Mouse (Mus musculus) megakaryocyte, embryonic 14.5 days (primary cell): Measurements from ENCODE around the gene Cxcl3. TPM values are rescaled to one million over a fixed set of nuclear protein-coding genes. Genes with fewer than 3 reads are reported as not detected.

ENCODE experiments used
- H3K27me3 ChIP-seq: replicated peaks from 2 replicates; pipeline ENCODE3; 2012; ENCODE audit warnings: inconsistent platforms
- H3K36me3 ChIP-seq: replicated peaks from 2 replicates; pipeline ENCODE3; 2012; ENCODE audit warnings: low read length, inconsistent platforms, mixed read lengths
- H3K4me1 ChIP-seq: 2 replicates; pipeline ENCODE4 v1.6.1; 2012; ENCODE audit warnings: inconsistent platforms
- H3K4me3 ChIP-seq: replicated peaks from 2 replicates; pipeline ENCODE3; 2012; ENCODE audit warnings: moderate library complexity, mild to moderate bottlenecking, inconsistent platforms
- H3K9me3 ChIP-seq: 2 replicates; pipeline ENCODE4 v1.6.1; 2012; ENCODE audit warnings: inconsistent platforms
- FLI1 ChIP-seq: IDR thresholded peaks from 2 replicates; pipeline ENCODE4 v1.6.1; 2012; ENCODE audit warnings: low read length, inconsistent platforms, mixed read lengths
- GATA1 ChIP-seq: IDR thresholded peaks from 3 replicates; pipeline ENCODE4 v1.6.1; 2012; ENCODE audit warnings: mixed read lengths, low read length, inconsistent platforms, borderline replicate concordance
- polyA plus RNA-seq: library from polyadenylated mRNA; stranded (reverse); fragments of >175 nt; gene quantifications from 2 replicates; pipeline ENCODE4 v1.2.3, GENCODE M21; 2012; ENCODE audit warnings: low replicate concordance; ENCODE audit not compliant: insufficient read depth

Cxcl3 gene
- polyA plus RNA-seq, 1 experiment: 15.8 TPM

- TF ChIP-seq GATA1 (no peak), FLI1 (no peak)
- Histone ChIP-seq H3K9me3 (no peaks in the 10 kb centered on the region), H3K27me3 (peaks cover 3% of the 10 kb centered on the region), H3K36me3 (no peaks in the 10 kb centered on the region), H3K4me1 (no peaks in the 10 kb centered on the region), H3K4me3 (no peak overlapping the region)
Observed at GRCm38 (mm10) chr5:90832768-90833388, 47.0 kb downstream of the Cxcl3 start.

- no peak overlapping the region for H3K4me3 ChIP-seq
- no peaks in the 10 kb centered on the region for H3K36me3 ChIP-seq
- peaks cover 5% of the 10 kb centered on the region for H3K27me3 ChIP-seq
- TF ChIP-seq FLI1: no peak
- TF ChIP-seq GATA1: no peak
- H3K4me1 ChIP-seq: no peaks in the 10 kb centered on the region
- no peaks in the 10 kb centered on the region for H3K9me3 ChIP-seq
Observed at GRCm38 (mm10) chr5:90834436-90834835, 48.5 kb downstream of the Cxcl3 start.

- Histone ChIP-seq H3K27me3 (peaks cover 2% of the 10 kb centered on the region), H3K4me1 (no peaks in the 10 kb centered on the region), H3K36me3 (no peaks in the 10 kb centered on the region), H3K9me3 (no peaks in the 10 kb centered on the region), H3K4me3 (no peak overlapping the region)
- TF ChIP-seq FLI1: no peak
- TF ChIP-seq GATA1: no peak
Observed at GRCm38 (mm10) chr5:90838582-90838981, 52.7 kb downstream of the Cxcl3 start.

Other genes with a start within 250 kb of the Cxcl3 start
- 0.73 and 2.2 TPM in 2 replicates for gene 5830473C10Rik, start 225.0 kb upstream of the Cxcl3 start, polyA plus RNA-seq
- not detected in 2 replicates for gene Rassf6, start 145.4 kb upstream of the Cxcl3 start, polyA plus RNA-seq
- gene Cxcl5, start 26.7 kb upstream of the Cxcl3 start, polyA plus RNA-seq: 0.36 TPM in 1 of 2 replicates, not detected in the other
- gene Ppbp, start 17.6 kb upstream of the Cxcl3 start, polyA plus RNA-seq: 127 and 345 TPM in 2 replicates
- 1,238 and 4,927 TPM in 2 replicates for gene Pf4, start 13.7 kb upstream of the Cxcl3 start, polyA plus RNA-seq
- not detected in 2 replicates for gene Cxcl15, start 8.4 kb downstream of the Cxcl3 start, polyA plus RNA-seq
- 0.48 and 1.9 TPM in 2 replicates for gene Cxcl1, start 105.1 kb downstream of the Cxcl3 start, polyA plus RNA-seq
- gene Cxcl2, start 117.8 kb downstream of the Cxcl3 start, polyA plus RNA-seq: 28.2 and 32.2 TPM in 2 replicates
- gene Mthfd2l, start 145.0 kb downstream of the Cxcl3 start, polyA plus RNA-seq: 8.5 and 10.8 TPM in 2 replicates
- not detected in 2 replicates for gene Epgn, start 241.4 kb downstream of the Cxcl3 start, polyA plus RNA-seq